Mouse (Mus musculus) CD8-positive naive resting alpha-beta T cell, adult 2 months (primary cell): ENCODE measurements around the gene Atp6v1g2.

Experiments
- DNase-seq, 2 experiments: peaks; one replicate each; pipeline ENCODE4 v3.0.0; 2022; ENCODE audit warnings: low read depth in 2 of 2, low spot score in 2 of 2

Gene Atp6v1g2

GRCm38 (mm10) chr17:35253293-35254093 is 20.0 kb downstream of the Atp6v1g2 start:
- no peak for DNase-seq

GRCm38 (mm10) chr17:35254241-35255098 is 21.0 kb downstream of the Atp6v1g2 start:
- DNase-seq, result peak; percentile 71 to 83

DNA sequence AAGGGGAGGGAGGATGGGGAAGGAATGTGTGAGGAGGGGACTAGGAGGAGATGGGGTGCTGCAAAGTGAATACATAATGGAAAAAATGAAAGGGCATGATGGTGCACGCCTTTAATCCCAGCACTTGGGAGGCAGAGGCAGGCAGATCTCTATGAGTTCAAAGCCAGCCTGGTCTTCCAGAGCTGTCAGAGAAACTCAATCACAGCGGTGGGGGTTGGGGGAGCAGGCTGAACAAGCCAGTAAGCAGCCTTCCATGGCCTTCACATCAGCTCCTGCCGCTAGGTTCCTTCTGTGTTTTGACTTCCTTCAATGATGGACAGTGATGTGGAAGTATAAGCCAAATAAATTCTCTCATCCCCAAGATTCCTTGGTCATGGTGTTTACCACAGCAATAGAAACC is 21.8 kb downstream of the Atp6v1g2 start:
- DNase-seq, result no peak

GRCm38 (mm10) chr17:35255704-35256103 is 22.2 kb downstream of the Atp6v1g2 start:
- no peak for DNase-seq

GRCm38 (mm10) chr17:35257378-35257777 is 23.9 kb downstream of the Atp6v1g2 start:
- no peak for DNase-seq

DNA sequence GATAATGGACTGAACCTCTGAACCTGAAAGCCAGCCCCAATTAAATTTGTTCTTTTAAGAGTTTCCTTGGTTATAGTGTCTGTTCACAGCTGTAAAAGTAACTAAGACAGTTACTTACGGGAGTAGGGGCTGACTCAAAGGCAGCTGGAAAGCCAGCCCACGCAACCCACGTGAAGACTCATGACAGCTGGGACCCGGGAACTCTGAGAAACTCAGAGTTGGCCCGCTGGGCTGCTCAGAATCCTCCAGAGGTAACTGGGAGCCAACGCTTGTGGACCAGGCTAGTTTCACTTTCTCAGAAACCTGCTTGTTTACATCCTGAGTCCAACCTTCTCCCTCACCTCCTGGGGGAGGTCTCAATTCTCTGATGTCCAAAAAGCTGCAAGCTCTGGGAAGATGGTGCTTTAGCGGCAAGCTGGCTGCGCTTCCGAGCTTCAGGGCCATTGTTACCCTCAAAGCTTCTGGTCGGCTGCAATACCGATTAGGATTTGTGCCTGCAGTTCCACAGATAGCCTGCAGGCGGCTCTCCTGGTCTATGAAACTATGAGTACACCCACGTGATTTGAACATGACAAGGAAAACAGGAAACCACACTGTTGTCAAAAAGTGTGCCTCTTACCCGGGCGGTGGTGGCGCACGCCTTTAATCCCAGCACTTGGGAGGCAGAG is 24.5 kb downstream of the Atp6v1g2 start:
- DNase-seq, result peak; percentile 92 to 98

DNA sequence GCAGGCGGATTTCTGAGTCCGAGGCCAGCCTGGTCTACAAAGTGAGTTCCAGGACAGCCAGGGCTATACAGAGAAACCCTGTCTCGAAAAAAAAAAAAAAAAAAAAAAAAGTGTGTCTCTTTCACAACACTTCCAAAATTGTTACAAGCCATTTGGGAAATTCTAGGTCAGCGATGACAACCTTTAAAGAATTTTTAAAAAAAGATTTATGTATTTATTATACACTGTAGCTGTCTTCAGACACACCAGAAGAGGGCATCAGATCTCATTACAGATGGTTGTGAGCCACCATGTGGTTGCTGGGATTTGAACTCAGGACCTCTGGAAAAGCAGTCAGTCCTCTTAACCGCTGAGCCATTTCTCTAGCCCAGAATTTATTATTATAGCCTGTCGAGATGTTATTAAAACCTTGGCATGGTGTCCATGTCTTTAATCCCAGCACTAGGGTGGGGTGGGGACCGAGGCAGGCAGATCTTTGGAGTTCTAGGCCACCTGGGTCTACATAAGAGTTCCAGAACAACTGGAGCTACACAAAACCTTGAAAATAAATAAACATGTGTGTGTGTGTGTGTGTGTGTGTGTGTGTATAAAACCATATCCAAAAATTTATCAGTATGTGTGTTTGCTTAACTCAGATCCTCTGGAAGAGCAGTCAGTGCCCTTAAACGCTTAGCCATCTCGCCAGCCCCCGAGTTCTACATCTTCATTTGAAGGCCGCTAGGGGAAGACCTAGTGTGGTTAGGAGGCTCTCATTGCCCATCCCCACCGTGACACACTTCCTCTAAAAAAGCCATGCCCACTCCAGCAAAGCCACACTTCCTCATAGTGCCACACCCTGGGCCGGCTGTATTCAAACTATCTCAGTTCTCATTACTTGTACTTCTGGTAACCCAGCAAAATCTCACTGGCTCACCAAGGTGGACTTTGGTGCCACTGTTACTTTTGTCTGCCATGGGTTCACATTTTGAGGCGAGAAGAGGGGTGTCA is 25.3 kb downstream of the Atp6v1g2 start:
- peak; percentile 66 to 76 for DNase-seq

- DNase-seq, result no peak
Observed at GRCm38 (mm10) chr17:35259621-35260020, 26.2 kb downstream of the Atp6v1g2 start.

GRCm38 (mm10) chr17:35261651-35262050 is 28.2 kb downstream of the Atp6v1g2 start:
- DNase-seq, result no peak

DNA sequence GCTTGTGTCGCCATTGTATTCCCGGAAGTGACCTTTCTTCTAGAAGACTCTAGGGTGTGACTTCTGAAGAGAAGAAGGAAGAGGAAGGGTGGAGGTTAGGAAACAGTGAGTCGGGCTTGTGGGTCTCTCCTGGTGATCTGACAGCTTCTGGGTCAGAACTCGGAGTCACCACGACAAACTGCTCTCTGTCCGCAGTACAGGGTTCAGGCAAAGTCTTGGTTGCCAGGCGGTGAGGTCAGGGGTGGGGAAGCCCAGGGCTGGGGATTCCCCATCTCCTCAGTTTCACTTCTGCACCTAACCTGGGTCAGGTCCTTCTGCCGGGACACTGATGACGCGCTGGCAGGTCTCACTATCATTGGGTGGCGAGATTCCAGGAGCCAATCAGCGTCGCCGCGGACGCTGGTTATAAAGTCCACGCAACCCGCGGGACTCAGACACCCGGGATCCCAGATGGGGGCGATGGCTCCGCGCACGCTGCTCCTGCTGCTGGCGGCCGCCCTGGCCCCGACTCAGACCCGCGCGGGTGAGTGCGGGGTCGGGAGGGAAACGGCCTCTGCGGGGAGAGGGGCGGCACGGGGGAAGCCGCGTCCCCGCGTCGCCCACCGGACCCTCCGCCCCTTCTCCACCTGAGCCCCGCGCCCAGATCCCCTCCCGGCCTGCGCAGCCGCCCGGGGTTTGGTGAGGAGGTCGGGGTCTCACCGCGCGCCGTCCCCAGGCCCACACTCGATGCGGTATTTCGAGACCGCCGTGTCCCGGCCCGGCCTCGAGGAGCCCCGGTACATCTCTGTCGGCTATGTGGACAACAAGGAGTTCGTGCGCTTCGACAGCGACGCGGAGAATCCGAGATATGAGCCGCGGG is 29.4 kb downstream of the Atp6v1g2 start, which contains the start of gene H2-D1:
Gene H2-D1 (plus strand): TSS at position 67 of the 859 bp plus-strand sequence.
- peak; percentile 100 for DNase-seq

GRCm38 (mm10) chr17:35263523-35263883 is 30.0 kb downstream of the Atp6v1g2 start:
- DNase-seq, result no peak

DNA sequence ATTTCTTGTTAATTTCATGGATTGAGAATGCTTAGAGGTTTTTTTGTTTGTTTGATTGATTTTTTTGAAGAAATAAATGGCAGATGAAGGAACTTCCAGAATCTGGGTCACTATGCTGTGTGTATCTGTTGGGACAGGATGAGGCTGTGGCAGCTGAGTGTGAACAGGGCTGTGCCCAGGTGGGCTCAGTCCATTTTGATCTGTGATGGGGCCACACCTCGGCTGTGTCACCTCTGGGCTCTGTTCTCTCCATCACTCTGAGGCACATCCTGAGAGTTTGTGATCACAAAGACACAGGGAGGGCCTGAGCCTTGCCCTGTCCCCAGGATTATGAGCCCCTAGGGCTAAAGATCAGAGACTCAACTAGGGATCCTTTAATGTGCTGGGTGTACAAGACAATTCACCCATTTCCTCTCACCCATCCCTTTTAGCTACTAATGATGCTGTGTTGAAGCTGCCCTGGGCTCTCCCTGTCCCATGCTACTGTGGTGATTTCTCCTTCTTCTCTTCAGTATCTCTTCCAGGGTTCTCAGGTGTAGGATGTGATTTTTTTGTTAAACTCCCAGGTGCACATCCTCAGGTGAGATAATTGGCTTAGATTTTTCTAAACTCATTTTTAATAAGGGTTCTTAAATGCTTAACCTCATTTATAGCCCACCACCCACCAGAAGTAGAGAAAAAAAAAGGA is 34.1 kb downstream of the Atp6v1g2 start:
- no peak for DNase-seq

DNA sequence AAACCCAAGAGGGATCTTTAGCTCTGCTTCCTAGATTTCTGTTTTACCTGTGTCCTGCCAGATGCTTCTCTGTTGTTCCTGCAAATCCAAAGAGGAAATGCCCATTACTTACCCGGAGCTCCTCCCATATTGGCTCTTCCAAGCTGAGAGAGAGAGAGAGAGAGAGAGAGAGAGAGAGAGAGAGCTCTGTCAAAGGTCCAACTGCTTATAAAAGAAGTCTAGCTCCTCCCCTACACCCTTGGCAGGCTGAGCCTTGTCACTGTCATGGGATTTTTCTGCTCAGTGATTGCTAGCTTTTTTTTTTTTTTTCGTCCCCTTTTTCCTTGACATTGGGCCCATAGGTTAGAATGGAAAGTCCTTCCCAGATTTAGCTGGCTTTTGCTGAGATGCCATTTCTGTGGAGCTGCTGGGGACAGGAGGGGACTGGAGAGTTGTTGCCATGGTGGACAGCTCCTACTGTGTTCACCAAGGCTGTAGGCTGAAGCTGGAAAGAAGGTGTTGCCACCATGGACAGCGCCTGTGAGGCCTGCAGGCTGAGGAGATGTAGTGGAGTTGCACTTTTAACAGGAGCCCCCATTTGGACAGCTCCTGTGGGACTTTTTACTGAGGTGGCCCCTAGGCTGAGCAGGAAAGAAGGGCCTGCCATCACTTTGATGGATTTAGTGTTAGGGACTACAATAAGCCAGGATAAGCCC is 36.3 kb downstream of the Atp6v1g2 start:
- no peak for DNase-seq

DNA sequence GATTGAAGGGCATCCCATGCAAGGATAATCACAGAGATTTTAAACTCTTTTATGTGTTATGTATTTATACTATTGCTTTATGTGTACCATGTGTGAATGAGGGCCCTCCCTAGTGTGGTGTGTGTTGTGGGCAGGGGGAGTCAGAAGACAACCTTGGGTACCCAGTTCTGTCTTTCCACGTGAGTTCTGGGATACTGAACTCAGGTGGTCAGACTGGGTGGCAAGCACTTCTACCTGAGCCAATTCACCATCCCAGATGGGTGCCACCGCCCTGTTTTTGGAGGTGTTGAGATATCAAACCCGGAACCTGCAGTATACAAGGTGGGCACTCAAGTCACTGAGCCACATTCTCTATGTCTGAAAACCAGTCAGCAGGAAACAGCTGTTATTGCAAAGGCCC is 38.8 kb downstream of the Atp6v1g2 start:
- no peak for DNase-seq

- DNase-seq, result peak; percentile 84 to 87
Observed at GRCm38 (mm10) chr17:35274770-35275169, 41.3 kb downstream of the Atp6v1g2 start.

- DNase-seq, result no peak
Observed at GRCm38 (mm10) chr17:35276304-35276864, 42.9 kb downstream of the Atp6v1g2 start.

- no peak for DNase-seq
Observed at GRCm38 (mm10) chr17:35278049-35278448, 44.6 kb downstream of the Atp6v1g2 start.
